Mouse (Mus musculus) limb, embryonic 13.5 days (tissue): ENCODE data around the gene C1qtnf7. TPM values are rescaled to one million over a fixed set of nuclear protein-coding genes. Genes with fewer than 3 reads are reported as not detected.

Experiments used
- ATAC-seq: fragments of 200-750 bp; cut with Nextera tagmentation; 2 replicates; pipeline ENCODE4 v1.8.0; 2017; ENCODE audit warnings: low read depth, moderate number of reproducible peaks, moderate TSS enrichment; ENCODE audit not compliant: low FRiP score
- H3K27ac ChIP-seq: fragments of 300-500 bp; sonication (generic); 2 replicates; pipeline ENCODE4 v1.5.1; 2015; ENCODE audit warnings: inconsistent platforms, mild to moderate bottlenecking, moderate library complexity
- H3K27me3 ChIP-seq: fragments of 300-500 bp; sonication (generic); 2 replicates; pipeline ENCODE4 v1.6.1; 2015; ENCODE audit warnings: mild to moderate bottlenecking, inconsistent platforms
- H3K36me3 ChIP-seq: fragments of 300-500 bp; sonication (generic); 2 replicates; pipeline ENCODE4 v1.6.1; 2015; ENCODE audit warnings: inconsistent platforms, mild to moderate bottlenecking, moderate library complexity
- H3K4me1 ChIP-seq: fragments of 300-500 bp; sonication (generic); 2 replicates; pipeline ENCODE4 v1.6.1; 2015; ENCODE audit warnings: inconsistent platforms
- H3K4me2 ChIP-seq: fragments of 300-500 bp; sonication (generic); replicated peaks from 2 replicates; pipeline ENCODE4 v1.6.1; 2015; ENCODE audit warnings: inconsistent platforms, mild to moderate bottlenecking, moderate library complexity
- H3K4me3 ChIP-seq: fragments of 300-500 bp; sonication (generic); 2 replicates; pipeline ENCODE4 v1.5.1; 2015; ENCODE audit warnings: moderate library complexity, mild to moderate bottlenecking, inconsistent platforms
- H3K9ac ChIP-seq: fragments of 300-500 bp; sonication (generic); 2 replicates; pipeline ENCODE4 v1.6.1; 2015; ENCODE audit warnings: mild to moderate bottlenecking, inconsistent platforms
- H3K9me3 ChIP-seq: fragments of 300-500 bp; sonication (generic); 2 replicates; pipeline ENCODE4 v1.6.1; 2016; ENCODE audit warnings: inconsistent platforms
- WGBS: fragments of 180-500 bp; shearing (Covaris S2); methylation state at CpG from one replicate; pipeline ENCODE4 v1.1.7; 2015; 5-methylcytosine and 5-hydroxymethylcytosine counted together
- polyA plus RNA-seq: library from polyadenylated mRNA; unstranded; fragments of >200 nt; fragmentation: Nextera tagmentation; extraction: Ambion mirVana; gene quantifications from 2 replicates; pipeline ENCODE4 v1.2.1, GENCODE M21; 2015

The C1qtnf7 gene
- polyA plus RNA-seq: 10.0 and 10.6 TPM in 2 replicates

- Histone ChIP-seq H3K27ac (no peak within 1 kb of the TSS), H3K36me3 (no peaks in the 10 kb centered on the region), H3K9ac (0 out of 2 replicates have a peak within 1 kb of the TSS, but pooled peaks have one; percentile 13), H3K27me3 (no peaks in the 10 kb centered on the region), H3K4me1 (peaks cover 36% of the 10 kb centered on the region), H3K4me3 (peak within 1 kb of the TSS; percentile 30), H3K9me3 (no peaks in the 10 kb centered on the region), H3K4me2 (peak within 1 kb of the TSS; percentile 55)
- no peak for ATAC-seq
- whole genome bisulfite sequencing: 17% methylated on average over 15 of the region's 15 CpGs
Measured at GRCm38 (mm10) chr5:43515401-43515976, at the start of gene C1qtnf7. TSS of gene C1qtnf7 (plus strand) at chr5:43515538.

- H3K27ac ChIP-seq: no peak overlapping the region
- ATAC-seq: no peak
- no peaks in the 10 kb centered on the region for H3K9me3 ChIP-seq
- no peak overlapping the region for H3K4me3 ChIP-seq
- no peak overlapping the region for H3K9ac ChIP-seq
- no peaks in the 10 kb centered on the region for H3K36me3 ChIP-seq
- H3K4me1 ChIP-seq: 0 out of 2 replicates have a peak, but pooled peaks cover 4% of the 10 kb centered on the region
- no peaks in the 10 kb centered on the region for H3K27me3 ChIP-seq
- no peak overlapping the region for H3K4me2 ChIP-seq
- 92% methylated on average over 2 of the region's 2 CpGs for WGBS
Measured at GRCm38 (mm10) chr5:43466762-43467161, 48.6 kb upstream of the C1qtnf7 start.

- no peak overlapping the region for H3K27ac ChIP-seq
- H3K4me3 ChIP-seq: no peak overlapping the region
- ATAC-seq: no peak
- H3K9ac ChIP-seq: no peak overlapping the region
- H3K4me2 ChIP-seq: no peak overlapping the region
- no peaks in the 10 kb centered on the region for H3K27me3 ChIP-seq
- no peaks in the 10 kb centered on the region for H3K9me3 ChIP-seq
- H3K36me3 ChIP-seq: no peaks in the 10 kb centered on the region
- H3K4me1 ChIP-seq: no peaks in the 10 kb centered on the region
- WGBS: 75% methylated on average over 3 of the region's 3 CpGs
Measured at GRCm38 (mm10) chr5:43467214-43467613, 48.1 kb upstream of the C1qtnf7 start.

GRCm38 (mm10) chr5:43468937-43469336, 46.4 kb upstream of the C1qtnf7 start:
- Histone ChIP-seq H3K36me3 (no peaks in the 10 kb centered on the region), H3K9ac (no peak overlapping the region), H3K4me3 (no peak overlapping the region), H3K27ac (no peak overlapping the region), H3K4me2 (no peak overlapping the region), H3K27me3 (no peaks in the 10 kb centered on the region), H3K4me1 (no peaks in the 10 kb centered on the region), H3K9me3 (no peaks in the 10 kb centered on the region)
- no peak for ATAC-seq
- 66% methylated on average over 10 of the region's 10 CpGs for WGBS

- Histone ChIP-seq H3K4me1 (0 out of 2 replicates have a peak, but pooled peaks cover 6% of the 10 kb centered on the region), H3K4me2 (no peak overlapping the region), H3K4me3 (no peak overlapping the region), H3K27me3 (no peaks in the 10 kb centered on the region), H3K9ac (no peak overlapping the region), H3K9me3 (no peaks in the 10 kb centered on the region), H3K27ac (no peak overlapping the region), H3K36me3 (no peaks in the 10 kb centered on the region)
- ATAC-seq: no peak
- 74% methylated on average over 5 of the region's 5 CpGs for WGBS
Measured at GRCm38 (mm10) chr5:43477953-43478352, 37.4 kb upstream of the C1qtnf7 start.

GRCm38 (mm10) chr5:43480046-43480445, 35.3 kb upstream of the C1qtnf7 start:
- no peak overlapping the region for H3K27ac ChIP-seq
- H3K4me1 ChIP-seq: 0 out of 2 replicates have a peak, but pooled peaks cover 6% of the 10 kb centered on the region
- ATAC-seq: no peak
- no peak overlapping the region for H3K9ac ChIP-seq
- H3K36me3 ChIP-seq: no peaks in the 10 kb centered on the region
- 56% methylated on average over 3 of the region's 3 CpGs for WGBS
- no peak overlapping the region for H3K4me3 ChIP-seq
- no peak overlapping the region for H3K4me2 ChIP-seq
- H3K27me3 ChIP-seq: no peaks in the 10 kb centered on the region
- H3K9me3 ChIP-seq: no peaks in the 10 kb centered on the region; the same call in 1 of the 2 replicates

GRCm38 (mm10) chr5:43480786-43481185, 34.6 kb upstream of the C1qtnf7 start:
- Histone ChIP-seq H3K9ac (no peak overlapping the region), H3K4me2 (no peak overlapping the region), H3K9me3 (no peaks in the 10 kb centered on the region; the same call in 1 of the 2 replicates), H3K27ac (no peak overlapping the region), H3K36me3 (no peaks in the 10 kb centered on the region), H3K4me1 (0 out of 2 replicates have a peak, but pooled peaks cover 6% of the 10 kb centered on the region), H3K4me3 (no peak overlapping the region), H3K27me3 (no peaks in the 10 kb centered on the region)
- no peak for ATAC-seq
- WGBS: 32% methylated on average over 2 of the region's 2 CpGs

GRCm38 (mm10) chr5:43481824-43482223, 33.5 kb upstream of the C1qtnf7 start:
- H3K4me1 ChIP-seq: 0 out of 2 replicates have a peak, but pooled peaks cover 6% of the 10 kb centered on the region
- H3K9ac ChIP-seq: no peak overlapping the region
- H3K36me3 ChIP-seq: no peaks in the 10 kb centered on the region
- no peak for ATAC-seq
- H3K27ac ChIP-seq: no peak overlapping the region
- WGBS: 24% methylated on average over 2 of the region's 2 CpGs
- H3K4me2 ChIP-seq: no peak overlapping the region
- H3K4me3 ChIP-seq: no peak overlapping the region
- H3K27me3 ChIP-seq: no peaks in the 10 kb centered on the region
- no peaks in the 10 kb centered on the region; the same call in 1 of the 2 replicates for H3K9me3 ChIP-seq

GRCm38 (mm10) chr5:43501887-43502286, 13.5 kb upstream of the C1qtnf7 start:
- 93% methylated on average over 1 of the region's 1 CpGs for WGBS
- no peak for ATAC-seq

GRCm38 (mm10) chr5:43504243-43504786, 11.0 kb upstream of the C1qtnf7 start:
- ATAC-seq: peak; percentile 67
- H3K4me3 ChIP-seq: no peak overlapping the region
- 6% methylated on average over 2 of the region's 2 CpGs for WGBS
- H3K9ac ChIP-seq: no peak overlapping the region
- no peaks in the 10 kb centered on the region for H3K36me3 ChIP-seq
- no peaks in the 10 kb centered on the region for H3K9me3 ChIP-seq
- no peak overlapping the region for H3K4me2 ChIP-seq
- H3K27me3 ChIP-seq: no peaks in the 10 kb centered on the region
- no peak overlapping the region for H3K27ac ChIP-seq
- peaks cover 8% of the 10 kb centered on the region; the same call in 1 of the 2 replicates for H3K4me1 ChIP-seq

More at GRCm38 (mm10) chr5:43501887-43502286, 13.5 kb upstream of the C1qtnf7 start:
- no peaks in the 10 kb centered on the region for H3K36me3 ChIP-seq
- no peak overlapping the region for H3K4me3 ChIP-seq
- no peak overlapping the region for H3K9ac ChIP-seq
- no peak overlapping the region for H3K4me2 ChIP-seq
- H3K9me3 ChIP-seq: no peaks in the 10 kb centered on the region
- H3K27ac ChIP-seq: no peak overlapping the region
- peaks cover 8% of the 10 kb centered on the region; the same call in 1 of the 2 replicates for H3K4me1 ChIP-seq
- H3K27me3 ChIP-seq: no peaks in the 10 kb centered on the region

- no peak overlapping the region for H3K4me3 ChIP-seq
- no peak for ATAC-seq
- peaks cover 8% of the 10 kb centered on the region; the same call in 1 of the 2 replicates for H3K4me1 ChIP-seq
- no peaks in the 10 kb centered on the region for H3K9me3 ChIP-seq
- no peak overlapping the region for H3K4me2 ChIP-seq
- no peak overlapping the region for H3K27ac ChIP-seq
- H3K9ac ChIP-seq: no peak overlapping the region
- no peaks in the 10 kb centered on the region for H3K27me3 ChIP-seq
- 70% methylated on average over 2 of the region's 2 CpGs for WGBS
- no peaks in the 10 kb centered on the region for H3K36me3 ChIP-seq
Measured at GRCm38 (mm10) chr5:43508470-43508869, 6.9 kb upstream of the C1qtnf7 start.

- ATAC-seq: no peak
- Histone ChIP-seq H3K4me3 (no peak overlapping the region), H3K27me3 (no peaks in the 10 kb centered on the region), H3K4me2 (no peak overlapping the region), H3K36me3 (no peaks in the 10 kb centered on the region), H3K9me3 (no peaks in the 10 kb centered on the region), H3K4me1 (peaks cover 8% of the 10 kb centered on the region; the same call in 1 of the 2 replicates), H3K27ac (no peak overlapping the region), H3K9ac (no peak overlapping the region)
- 70% methylated on average over 1 of the region's 1 CpGs for WGBS
Measured at GRCm38 (mm10) chr5:43508892-43509291, 6.4 kb upstream of the C1qtnf7 start.
